Comparison of ENCODE assay signal across 24 mouse cellular contexts in genomic region chr15:94903188-94903587, GRCm38 (mm10).
"Had no signal": no experiment of that assay in that cellular context is flagged by ENCODE, and none has a peak within 500 bp of the region (broad histone marks: within the 10 kb centered on the region; RNA-seq: fewer than 3 reads in every experiment).

No protein-coding gene starts in this region.

- H3K36me3 ChIP-seq: heart, embryonic 13.5 days; heart, embryonic 15.5 days; hindbrain, embryonic 13.5 days; hindbrain, embryonic 15.5 days; kidney, embryonic 15.5 days; limb, embryonic 10.5 days; limb, embryonic 12.5 days; liver, embryonic 13.5 days; liver, embryonic 15.5 days had no signal

- H3K4me1 ChIP-seq: heart, embryonic 13.5 days; heart, embryonic 15.5 days; hindbrain, embryonic 15.5 days; limb, embryonic 12.5 days; liver, embryonic 13.5 days; liver, embryonic 15.5 days had no signal

- H3K27ac ChIP-seq: gastrocnemius, adult 2 months; heart, adult 2 months; heart, embryonic 13.5 days; heart, embryonic 15.5 days; hindbrain, embryonic 13.5 days; hindbrain, embryonic 15.5 days; hindbrain, postnatal 0 days; kidney, postnatal 0 days; layer of hippocampus, adult 2 months; left cerebral cortex, adult 2 months; limb, embryonic 10.5 days; limb, embryonic 12.5 days; liver, embryonic 13.5 days; liver, embryonic 15.5 days had no signal

- DNase-seq: gastrocnemius, adult 2 months; gastrocnemius, postnatal 10 days; gastrocnemius, postnatal 36 days; heart, adult 2 months; heart, postnatal 14 days; heart, postnatal 36 days; kidney, adult 11 months; kidney, adult 8-10 months; kidney, postnatal 25 days; liver; liver, embryonic 13.5 days had no signal

- H3K4me3 ChIP-seq: gastrocnemius, adult 2 months; heart, adult 2 months; heart, embryonic 13.5 days; heart, embryonic 15.5 days; hindbrain, embryonic 13.5 days; hindbrain, embryonic 15.5 days; kidney, embryonic 15.5 days; layer of hippocampus, adult 2 months; left cerebral cortex, adult 2 months; limb, embryonic 10.5 days; limb, embryonic 12.5 days; liver, embryonic 13.5 days; liver, embryonic 15.5 days had no signal

- H3K27me3 ChIP-seq: heart, embryonic 13.5 days; heart, embryonic 15.5 days; hindbrain, embryonic 13.5 days; hindbrain, embryonic 15.5 days; kidney, embryonic 15.5 days; limb, embryonic 12.5 days; liver, embryonic 13.5 days; liver, embryonic 15.5 days had no signal

- ATAC-seq: hindbrain, postnatal 0 days; intestine, embryonic 16.5 days had no signal
